Mouse (Mus musculus) erythroblast, adult 5-6 weeks (primary cell): ENCODE measurements around the gene Csnk2b. TPM values are rescaled to one million over a fixed set of nuclear protein-coding genes. Genes with fewer than 3 reads are reported as not detected.

Source experiments
- ATAC-seq: replicated peaks from 2 replicates; pipeline ENCODE4 v1.8.0; 2016; ENCODE audit warnings: moderate number of reproducible peaks, mild to moderate bottlenecking, moderate TSS enrichment, inconsistent platforms; ENCODE audit not compliant: poor library complexity, low FRiP score, severe bottlenecking
- total RNA-seq, 2 experiments: library from RNA; stranded (forward) in 1 of 2; stranded (reverse) in 1 of 2; fragments of 150-400 nt in 1 of 2; fragments of 200-764, 138-1000 nt in 1 of 2; gene quantifications; 2 replicates each; pipeline versions ENCODE4 v1.2.3 to v1.2.4; 2015 to 2017; ENCODE audit warnings: low replicate concordance in 2 of 2

Gene Csnk2b
- total RNA-seq, 2 experiments from 2014 or later: 76.5 to 181 TPM

DNA sequence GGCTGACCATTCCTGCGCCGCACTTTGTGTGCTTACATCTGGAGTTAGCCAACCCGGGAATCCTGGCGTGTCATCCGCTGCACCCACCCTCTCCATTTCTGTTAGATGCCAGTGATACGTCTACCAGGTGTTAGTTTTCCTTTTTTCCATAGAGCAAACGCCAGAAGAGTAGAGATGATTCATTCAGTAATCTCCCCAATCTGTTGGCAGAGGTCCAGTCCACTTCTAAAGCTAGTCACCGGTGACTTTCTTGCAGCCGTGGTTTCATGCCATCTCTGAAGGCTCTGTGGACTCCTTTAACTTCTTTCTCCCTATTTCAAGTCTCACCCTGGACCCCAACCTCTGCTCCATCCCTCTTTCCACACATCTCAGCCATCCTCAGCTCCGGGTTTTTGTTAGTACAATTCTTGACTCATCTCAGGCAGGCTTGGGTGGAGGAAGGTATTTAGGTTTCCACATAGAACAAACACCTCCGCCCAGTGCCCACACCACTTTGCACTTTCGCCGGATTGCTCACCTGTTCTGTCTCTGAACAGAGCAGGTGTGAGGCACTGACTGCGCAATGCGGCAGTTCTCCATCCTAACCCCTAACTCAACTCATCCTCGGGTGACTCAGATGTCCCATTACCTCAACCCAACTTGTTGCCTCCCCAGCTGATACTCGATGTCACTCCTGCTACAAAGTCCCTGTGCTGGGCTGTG, 53.5 kb downstream of the Csnk2b start:
- ATAC-seq: no peak

Other genes with a start within 250 kb of the Csnk2b start
Only the 30 nearest of the 42 such genes appear.
- 46.8 and 50.3 TPM in 2 replicates for gene Lsm2, start 140.2 kb downstream of the Csnk2b start, total RNA-seq (2015; ENCODE audit: low replicate concordance)
- 11.2 and 16.7 TPM in 2 replicates for gene Lsm2, start 140.2 kb downstream of the Csnk2b start, total RNA-seq (2017; ENCODE audit: low replicate concordance)
- 24.4 and 33.4 TPM in 2 replicates for gene Vars, start 121.1 kb downstream of the Csnk2b start, total RNA-seq (2015; ENCODE audit: low replicate concordance)
- gene Vars, start 121.1 kb downstream of the Csnk2b start, total RNA-seq (2017; ENCODE audit: low replicate concordance): 37.4 and 45.0 TPM in 2 replicates
- not detected in 2 replicates for gene Vwa7, start 105.5 kb downstream of the Csnk2b start, total RNA-seq (2015; ENCODE audit: low replicate concordance)
- not detected in 2 replicates for gene Vwa7, start 105.5 kb downstream of the Csnk2b start, total RNA-seq (2017; ENCODE audit: low replicate concordance)
- gene Sapcd1, start 94.0 kb downstream of the Csnk2b start, total RNA-seq (2015; ENCODE audit: low replicate concordance): 2.3 TPM in 1 of 2 replicates, not detected in the other
- not detected in 2 replicates for gene Sapcd1, start 94.0 kb downstream of the Csnk2b start, total RNA-seq (2017; ENCODE audit: low replicate concordance)
- 0.38 and 1.5 TPM in 2 replicates for gene Msh5, start 75.3 kb downstream of the Csnk2b start, total RNA-seq (2015; ENCODE audit: low replicate concordance)
- 5.7 and 8.8 TPM in 2 replicates for gene Msh5, start 75.3 kb downstream of the Csnk2b start, total RNA-seq (2017; ENCODE audit: low replicate concordance)
- gene Clic1, start 72.1 kb downstream of the Csnk2b start, total RNA-seq (2015; ENCODE audit: low replicate concordance): 74.6 and 85.9 TPM in 2 replicates
- gene Clic1, start 72.1 kb downstream of the Csnk2b start, total RNA-seq (2017; ENCODE audit: low replicate concordance): 66.9 and 68.8 TPM in 2 replicates
- gene Ddah2, start 63.0 kb downstream of the Csnk2b start, total RNA-seq (2015; ENCODE audit: low replicate concordance): 1.0 and 1.7 TPM in 2 replicates
- gene Ddah2, start 63.0 kb downstream of the Csnk2b start, total RNA-seq (2017; ENCODE audit: low replicate concordance): 2.2 TPM in 1 of 2 replicates, not detected in the other
- not detected in 2 replicates for gene Ly6g6c, start 56.7 kb downstream of the Csnk2b start, total RNA-seq (2015; ENCODE audit: low replicate concordance)
- gene Ly6g6c, start 56.7 kb downstream of the Csnk2b start, total RNA-seq (2017; ENCODE audit: low replicate concordance): not detected in 2 replicates
- 0.42 TPM in 1 of 2 replicates, not detected in the other for gene Mpig6b, start 55.9 kb downstream of the Csnk2b start, total RNA-seq (2015; ENCODE audit: low replicate concordance)
- gene Mpig6b, start 55.9 kb downstream of the Csnk2b start, total RNA-seq (2017; ENCODE audit: low replicate concordance): not detected in 2 replicates
- gene Ly6g6e, start 45.2 kb downstream of the Csnk2b start, total RNA-seq (2015; ENCODE audit: low replicate concordance): not detected in 2 replicates
- gene Ly6g6e, start 45.2 kb downstream of the Csnk2b start, total RNA-seq (2017; ENCODE audit: low replicate concordance): not detected in 2 replicates
- not detected in 2 replicates for gene Ly6g6d, start 44.0 kb downstream of the Csnk2b start, total RNA-seq (2015; ENCODE audit: low replicate concordance)
- gene Ly6g6d, start 44.0 kb downstream of the Csnk2b start, total RNA-seq (2017; ENCODE audit: low replicate concordance): 1.4 TPM in 1 of 2 replicates, not detected in the other
- gene Ly6g6f, start 36.4 kb downstream of the Csnk2b start, total RNA-seq (2015; ENCODE audit: low replicate concordance): not detected in 2 replicates
- not detected in 2 replicates for gene Ly6g6f, start 36.4 kb downstream of the Csnk2b start, total RNA-seq (2017; ENCODE audit: low replicate concordance)
- 28.1 and 36.8 TPM in 2 replicates for gene Abhd16a, start 32.8 kb downstream of the Csnk2b start, total RNA-seq (2015; ENCODE audit: low replicate concordance)
- 33.3 and 63.0 TPM in 2 replicates for gene Abhd16a, start 32.8 kb downstream of the Csnk2b start, total RNA-seq (2017; ENCODE audit: low replicate concordance)
- not detected in 2 replicates for gene Ly6g5c, start 13.8 kb downstream of the Csnk2b start, total RNA-seq (2015; ENCODE audit: low replicate concordance)
- not detected in 2 replicates for gene Ly6g5c, start 13.8 kb downstream of the Csnk2b start, total RNA-seq (2017; ENCODE audit: low replicate concordance)
- 7.7 TPM in 1 of 2 replicates, not detected in the other for gene Ly6g5b, start 6.6 kb downstream of the Csnk2b start, total RNA-seq (2015; ENCODE audit: low replicate concordance)
- 0.34 TPM in 1 of 2 replicates, not detected in the other for gene Ly6g5b, start 6.6 kb downstream of the Csnk2b start, total RNA-seq (2017; ENCODE audit: low replicate concordance)
- gene Gpank1, start 598 bp downstream of the Csnk2b start, total RNA-seq (2015; ENCODE audit: low replicate concordance): 10.9 and 14.8 TPM in 2 replicates
- 15.8 and 20.4 TPM in 2 replicates for gene Gpank1, start 598 bp downstream of the Csnk2b start, total RNA-seq (2017; ENCODE audit: low replicate concordance)
- 0.63 and 1.5 TPM in 2 replicates for gene D17H6S53E, start 4.3 kb upstream of the Csnk2b start, total RNA-seq (2015; ENCODE audit: low replicate concordance)
- gene D17H6S53E, start 4.3 kb upstream of the Csnk2b start, total RNA-seq (2017; ENCODE audit: low replicate concordance): 2.6 and 2.8 TPM in 2 replicates
- gene Apom, start 10.0 kb upstream of the Csnk2b start, total RNA-seq (2015; ENCODE audit: low replicate concordance): not detected in 2 replicates
- 0.94 TPM in 1 of 2 replicates, not detected in the other for gene Apom, start 10.0 kb upstream of the Csnk2b start, total RNA-seq (2017; ENCODE audit: low replicate concordance)
- 23.8 and 47.9 TPM in 2 replicates for gene Bag6, start 13.1 kb upstream of the Csnk2b start, total RNA-seq (2015; ENCODE audit: low replicate concordance)
- gene Bag6, start 13.1 kb upstream of the Csnk2b start, total RNA-seq (2017; ENCODE audit: low replicate concordance): 48.1 and 71.4 TPM in 2 replicates
- 70.2 and 111 TPM in 2 replicates for gene Prrc2a, start 42.8 kb upstream of the Csnk2b start, total RNA-seq (2015; ENCODE audit: low replicate concordance)
- 15.1 and 22.6 TPM in 2 replicates for gene Prrc2a, start 42.8 kb upstream of the Csnk2b start, total RNA-seq (2017; ENCODE audit: low replicate concordance)
- gene Aif1, start 54.0 kb upstream of the Csnk2b start, total RNA-seq (2015; ENCODE audit: low replicate concordance): 14.4 and 19.8 TPM in 2 replicates
- 8.7 and 15.8 TPM in 2 replicates for gene Aif1, start 54.0 kb upstream of the Csnk2b start, total RNA-seq (2017; ENCODE audit: low replicate concordance)
- 55.5 and 77.7 TPM in 2 replicates for gene Lst1, start 66.4 kb upstream of the Csnk2b start, total RNA-seq (2015; ENCODE audit: low replicate concordance)
- gene Lst1, start 66.4 kb upstream of the Csnk2b start, total RNA-seq (2017; ENCODE audit: low replicate concordance): 32.2 and 57.3 TPM in 2 replicates
- 4.6 TPM in 1 of 2 replicates, not detected in the other for gene Ltb, start 72.4 kb upstream of the Csnk2b start, total RNA-seq (2015; ENCODE audit: low replicate concordance)
- 1.7 and 3.8 TPM in 2 replicates for gene Ltb, start 72.4 kb upstream of the Csnk2b start, total RNA-seq (2017; ENCODE audit: low replicate concordance)
- 10.7 and 19.2 TPM in 2 replicates for gene Tnf, start 80.0 kb upstream of the Csnk2b start, total RNA-seq (2015; ENCODE audit: low replicate concordance)
- 2.8 and 8.3 TPM in 2 replicates for gene Tnf, start 80.0 kb upstream of the Csnk2b start, total RNA-seq (2017; ENCODE audit: low replicate concordance)
- gene Lta, start 83.3 kb upstream of the Csnk2b start, total RNA-seq (2015; ENCODE audit: low replicate concordance): not detected in 2 replicates
- not detected in 2 replicates for gene Lta, start 83.3 kb upstream of the Csnk2b start, total RNA-seq (2017; ENCODE audit: low replicate concordance)
- not detected in 2 replicates for gene Gm16181, start 98.8 kb upstream of the Csnk2b start, total RNA-seq (2015; ENCODE audit: low replicate concordance)
- gene Gm16181, start 98.8 kb upstream of the Csnk2b start, total RNA-seq (2017; ENCODE audit: low replicate concordance): not detected in 2 replicates
- gene Atp6v1g2, start 111.6 kb upstream of the Csnk2b start, total RNA-seq (2015; ENCODE audit: low replicate concordance): 1.0 and 2.7 TPM in 2 replicates
- gene Atp6v1g2, start 111.6 kb upstream of the Csnk2b start, total RNA-seq (2017; ENCODE audit: low replicate concordance): 3.8 TPM in 1 of 2 replicates, not detected in the other
- 0.58 and 1.0 TPM in 2 replicates for gene Nfkbil1, start 113.7 kb upstream of the Csnk2b start, total RNA-seq (2015; ENCODE audit: low replicate concordance)
- 2.2 TPM in 1 of 2 replicates, not detected in the other for gene Nfkbil1, start 113.7 kb upstream of the Csnk2b start, total RNA-seq (2017; ENCODE audit: low replicate concordance)
- 65.7 and 80.5 TPM in 2 replicates for gene Ddx39b, start 119.7 kb upstream of the Csnk2b start, total RNA-seq (2015; ENCODE audit: low replicate concordance)
- gene Ddx39b, start 119.7 kb upstream of the Csnk2b start, total RNA-seq (2017; ENCODE audit: low replicate concordance): 48.1 and 50.2 TPM in 2 replicates
- 117 and 224 TPM in 2 replicates for gene H2-D1, start 140.7 kb upstream of the Csnk2b start, total RNA-seq (2015; ENCODE audit: low replicate concordance)
- 217 and 402 TPM in 2 replicates for gene H2-D1, start 140.7 kb upstream of the Csnk2b start, total RNA-seq (2017; ENCODE audit: low replicate concordance)